Mouse (Mus musculus) liver, postnatal 0 days (tissue): ENCODE measurements around the gene Ska3.

Experiments
- CTCF ChIP-seq: sonication (generic); IDR thresholded peaks from 2 replicates; pipeline ENCODE4 v1.5.1; 2016; ENCODE audit warnings: antibody characterized with exemption, low read depth
- EP300 ChIP-seq: IDR thresholded peaks from 2 replicates; pipeline ENCODE4 v1.6.1; 2016; ENCODE audit warnings: antibody characterized with exemption, low read depth, mild to moderate bottlenecking

GRCm38 (mm10) chr14:57850330-57850729, 24.3 kb upstream of the Ska3 start:
- TF ChIP-seq CTCF (no peak), EP300 (no peak)
